Mouse (Mus musculus): ENCODE measurements around the gene Sap18.
"Not testable (repeated sequence)": the region's sequence is repeated elsewhere in the genome, so short reads cannot be mapped to it uniquely, and the experiment has no call there.

Sap18 gene

DNA sequence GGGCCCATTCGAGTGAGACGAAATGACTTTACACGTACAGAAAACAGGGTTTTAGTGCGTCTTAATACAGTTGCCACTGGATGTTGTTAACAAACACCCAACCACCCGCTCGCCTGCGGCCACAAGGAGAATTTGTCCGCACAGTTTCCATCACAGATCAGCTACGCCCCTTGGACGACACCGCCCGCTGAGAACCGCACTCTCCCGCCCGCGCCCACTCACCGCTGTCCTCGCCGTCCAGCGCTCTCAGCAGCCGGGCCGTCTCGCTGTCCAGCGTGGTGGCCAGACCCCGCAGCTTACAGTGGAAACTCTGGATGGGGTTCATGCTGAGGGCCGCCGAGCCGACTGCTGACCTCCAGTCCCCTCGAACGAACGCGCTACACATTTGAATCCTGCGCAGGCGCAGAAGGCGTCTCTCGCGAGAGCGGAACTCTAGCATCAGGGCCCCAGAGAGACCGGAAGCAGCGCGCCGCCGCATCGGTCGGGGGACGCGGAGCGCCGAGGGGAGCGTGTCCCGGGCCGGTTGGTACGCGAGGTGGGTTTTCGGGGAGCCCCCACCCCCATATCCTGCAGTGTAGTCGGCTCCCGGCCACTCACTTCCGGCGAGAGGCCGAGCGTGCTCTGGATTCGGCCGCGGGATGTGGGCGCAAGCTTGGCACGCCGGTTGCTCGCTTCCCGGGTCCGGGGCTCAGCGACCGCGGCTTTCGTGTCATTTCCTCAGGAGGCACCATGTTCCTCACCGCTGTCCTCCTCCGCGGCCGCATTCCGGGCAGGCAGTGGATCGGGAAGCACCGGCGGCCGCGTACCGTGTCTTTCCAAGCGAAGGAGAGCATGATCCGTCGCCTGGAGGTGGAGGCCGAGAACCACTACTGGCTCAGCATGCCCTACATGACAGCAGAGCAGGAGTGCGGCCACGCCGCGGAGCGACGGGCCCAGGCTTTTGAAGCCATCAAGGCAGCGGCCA lies 28.1 kb downstream of the Sap18 start, which contains the start of the genes Ska3 and Mrpl57:
TSS of gene Ska3 (minus strand) at position 398 of the 964 bp plus-strand sequence.
TSS of gene Mrpl57 (plus strand) at position 447 of the 964 bp plus-strand sequence.
- peak; percentile 90 for DNase-seq (ENCODE audit: low spot score)

DNA sequence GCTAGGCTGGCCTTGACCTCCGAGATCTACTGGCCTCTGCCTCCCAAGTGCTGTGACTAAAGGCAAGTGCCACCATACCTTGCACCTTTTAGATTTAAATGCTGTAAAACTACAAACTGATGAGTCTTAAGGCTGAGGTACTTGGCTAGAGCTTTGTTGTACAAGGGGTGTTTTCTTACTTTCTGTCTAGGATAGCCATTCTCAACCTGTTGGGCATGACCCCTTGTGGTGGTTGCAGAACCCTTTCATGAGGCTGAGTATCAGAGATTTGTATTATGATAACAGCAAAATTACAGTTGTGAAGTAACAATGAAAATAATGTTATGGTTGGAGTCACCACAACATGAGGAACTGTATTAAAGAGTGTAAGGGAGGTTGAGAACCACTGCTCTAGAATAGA lies 29.3 kb downstream of the Sap18 start:
- DNase-seq (ENCODE audit: low spot score), result no peak

DNA sequence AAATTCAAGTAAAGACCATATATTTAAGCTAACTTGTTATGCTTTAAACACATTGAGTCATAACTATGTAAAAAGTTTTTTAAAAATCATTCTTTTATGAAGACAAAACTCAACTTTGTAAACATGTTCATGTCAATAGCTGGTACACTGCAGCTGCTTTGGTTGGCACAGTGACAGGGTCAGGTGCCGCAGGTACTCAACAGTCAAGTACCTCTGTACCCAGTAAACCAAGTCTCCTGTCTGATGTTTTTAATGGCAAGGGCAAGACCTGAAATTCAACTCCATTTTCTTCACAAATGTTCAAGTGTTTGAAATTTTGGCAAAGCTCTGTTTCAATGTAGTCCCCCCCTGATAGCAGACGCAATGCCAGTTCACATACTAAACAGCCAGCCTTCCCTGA lies 35.5 kb downstream of the Sap18 start:
- no peak for DNase-seq (ENCODE audit: low spot score)

DNA sequence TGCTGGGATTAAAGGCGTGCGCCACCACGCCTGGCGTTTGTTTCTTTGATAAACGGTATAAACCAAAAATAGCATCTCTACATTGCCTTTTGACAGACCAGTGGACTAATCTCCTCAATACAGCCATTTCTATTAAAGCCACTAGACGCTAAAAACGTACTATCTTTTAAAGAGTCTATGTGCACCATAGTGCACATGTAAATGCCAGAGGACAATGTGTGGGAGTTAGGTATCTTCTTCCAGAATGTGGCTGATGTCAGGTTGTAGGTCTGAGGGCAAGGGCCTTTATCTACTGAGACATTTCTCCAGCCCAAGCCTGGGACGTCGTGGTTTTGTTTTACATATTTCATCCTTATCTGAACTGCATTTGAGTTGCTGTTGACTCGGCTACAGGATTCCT lies 37.2 kb downstream of the Sap18 start:
- no peak for DNase-seq (ENCODE audit: low spot score)

DNA sequence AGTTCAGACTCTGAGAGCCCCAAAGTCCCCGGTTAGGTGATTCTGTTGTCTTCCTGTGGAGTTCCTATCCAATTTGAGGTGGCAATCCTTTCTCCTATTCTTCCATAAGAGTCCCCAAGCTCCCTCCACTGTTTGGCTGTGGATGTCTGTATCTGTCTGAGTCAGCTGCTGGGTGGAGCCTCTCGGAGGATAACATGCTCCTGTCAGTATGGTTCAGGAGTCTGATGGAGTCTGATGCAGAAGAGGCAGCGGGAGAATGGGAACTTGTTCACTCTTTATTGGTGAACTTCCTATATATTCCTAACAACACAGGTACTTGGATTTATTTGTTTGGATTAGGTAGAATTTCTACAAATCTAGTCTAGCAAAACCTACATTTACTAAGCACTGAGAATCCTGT lies 46.6 kb downstream of the Sap18 start:
- no peak for DNase-seq (ENCODE audit: low spot score)

DNA sequence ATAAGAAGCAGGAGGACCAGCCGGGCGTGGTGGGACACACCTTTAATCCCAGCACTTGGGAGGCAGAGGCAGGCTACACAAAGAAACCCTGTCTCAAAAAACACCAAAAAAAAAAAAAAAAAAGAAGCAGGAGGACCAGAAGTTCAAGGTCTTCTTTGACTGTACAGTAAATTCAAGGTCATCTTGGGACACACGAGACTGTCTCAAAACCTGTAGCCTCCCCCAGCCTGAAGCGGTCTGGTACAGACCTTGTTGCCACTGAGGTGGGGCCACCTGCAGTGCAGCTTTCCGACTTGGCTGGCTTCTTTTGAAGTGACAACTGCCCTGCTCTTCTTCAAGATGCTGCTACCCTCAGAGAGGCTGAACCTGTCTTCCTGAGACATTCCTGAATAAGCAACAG lies 50.1 kb downstream of the Sap18 start:
- DNase-seq (ENCODE audit: low spot score), result not testable (repeated sequence)

DNA sequence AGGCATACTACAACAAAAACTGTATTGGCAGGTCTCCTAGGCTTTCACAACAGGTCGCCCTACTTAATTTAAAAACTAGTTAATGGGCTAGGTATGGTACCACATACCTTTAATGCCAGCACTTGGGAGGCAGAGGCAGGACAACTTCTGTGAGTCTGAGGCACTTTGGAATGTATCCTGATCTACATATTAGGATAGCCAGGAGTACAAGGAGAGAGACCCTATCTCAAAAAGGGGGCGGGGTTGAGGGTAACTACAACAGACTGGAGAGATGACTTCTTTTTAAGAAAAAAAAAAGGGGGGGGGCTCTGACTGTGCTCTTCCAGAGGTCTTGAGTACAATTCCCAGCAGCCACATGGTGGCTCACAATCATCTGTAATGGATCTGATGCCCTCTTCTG lies 50.7 kb downstream of the Sap18 start:
- DNase-seq (ENCODE audit: low spot score), result no peak

DNA sequence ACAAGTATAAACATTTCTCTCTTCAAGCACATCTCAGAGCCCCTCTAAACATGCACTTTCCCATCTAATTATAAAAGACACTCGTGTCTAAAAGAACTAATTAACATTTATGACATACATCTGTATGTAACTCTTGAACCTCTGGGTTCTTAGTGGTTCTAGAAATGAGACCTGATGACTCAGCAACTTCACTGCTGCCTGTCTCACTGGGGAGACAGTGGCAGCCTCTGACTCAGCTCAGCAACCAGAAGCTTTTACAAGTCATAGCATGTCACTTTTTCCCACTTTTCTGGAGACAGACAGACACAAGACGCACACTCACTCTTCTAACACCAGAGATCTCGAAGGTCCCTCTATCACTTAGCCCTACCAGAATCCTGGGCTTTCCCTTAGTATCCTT lies 52.4 kb downstream of the Sap18 start:
- DNase-seq (ENCODE audit: low spot score), result no peak

DNA sequence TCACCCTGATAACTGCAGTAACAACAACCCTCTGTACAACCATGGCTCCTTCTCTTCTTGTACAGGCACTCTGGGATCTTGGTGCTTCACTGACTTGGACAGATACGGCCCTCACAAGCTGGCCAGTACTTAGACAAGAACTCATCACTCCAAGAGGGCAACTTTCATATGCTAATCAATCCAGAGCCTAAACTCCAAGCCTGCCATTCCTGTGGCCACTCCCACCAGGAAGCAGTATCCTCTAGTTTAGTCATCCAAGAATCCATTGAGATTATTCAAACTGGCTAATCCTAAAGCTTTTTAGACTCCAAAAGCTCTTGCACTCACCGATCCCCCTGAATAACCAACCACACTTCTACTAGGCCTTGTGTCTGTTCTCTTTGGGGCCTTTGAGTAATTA lies 55.0 kb downstream of the Sap18 start:
- no peak for DNase-seq (ENCODE audit: low spot score)

DNA sequence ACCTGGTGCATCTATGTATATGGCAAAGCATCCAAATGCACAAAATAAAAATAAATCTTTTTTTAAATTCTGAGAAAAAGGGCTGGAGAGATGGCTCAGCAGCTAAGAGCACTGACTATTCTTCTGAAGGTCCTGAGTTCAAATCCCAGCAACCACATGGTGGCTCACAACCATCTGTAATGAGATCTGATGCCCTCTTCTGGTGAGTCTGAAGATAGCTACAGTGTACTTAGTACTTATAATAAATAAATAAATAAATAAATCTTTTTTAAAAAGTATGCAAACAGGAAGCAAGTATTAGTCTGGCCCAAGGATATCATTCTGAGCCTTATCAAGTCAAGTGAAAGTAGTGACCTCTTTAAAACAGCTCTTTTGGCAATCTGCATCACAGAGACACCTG lies 58.1 kb downstream of the Sap18 start:
- DNase-seq (ENCODE audit: low spot score), result not testable (repeated sequence)
